Mouse (Mus musculus) NIH3T3 (cell line): ENCODE measurements at regions not wholly inside any gene's neighbourhood (a gene's known extent, or its start where the extent isn't known, plus 50 kb on each side); places are given as distances from the start of the nearest gene placed in this dataset.

ENCODE experiments used
- DNase-seq: peaks from one replicate; pipeline ENCODE4 v3.0.0-alpha.2; 2012; ENCODE audit warnings: low read depth

DNA sequence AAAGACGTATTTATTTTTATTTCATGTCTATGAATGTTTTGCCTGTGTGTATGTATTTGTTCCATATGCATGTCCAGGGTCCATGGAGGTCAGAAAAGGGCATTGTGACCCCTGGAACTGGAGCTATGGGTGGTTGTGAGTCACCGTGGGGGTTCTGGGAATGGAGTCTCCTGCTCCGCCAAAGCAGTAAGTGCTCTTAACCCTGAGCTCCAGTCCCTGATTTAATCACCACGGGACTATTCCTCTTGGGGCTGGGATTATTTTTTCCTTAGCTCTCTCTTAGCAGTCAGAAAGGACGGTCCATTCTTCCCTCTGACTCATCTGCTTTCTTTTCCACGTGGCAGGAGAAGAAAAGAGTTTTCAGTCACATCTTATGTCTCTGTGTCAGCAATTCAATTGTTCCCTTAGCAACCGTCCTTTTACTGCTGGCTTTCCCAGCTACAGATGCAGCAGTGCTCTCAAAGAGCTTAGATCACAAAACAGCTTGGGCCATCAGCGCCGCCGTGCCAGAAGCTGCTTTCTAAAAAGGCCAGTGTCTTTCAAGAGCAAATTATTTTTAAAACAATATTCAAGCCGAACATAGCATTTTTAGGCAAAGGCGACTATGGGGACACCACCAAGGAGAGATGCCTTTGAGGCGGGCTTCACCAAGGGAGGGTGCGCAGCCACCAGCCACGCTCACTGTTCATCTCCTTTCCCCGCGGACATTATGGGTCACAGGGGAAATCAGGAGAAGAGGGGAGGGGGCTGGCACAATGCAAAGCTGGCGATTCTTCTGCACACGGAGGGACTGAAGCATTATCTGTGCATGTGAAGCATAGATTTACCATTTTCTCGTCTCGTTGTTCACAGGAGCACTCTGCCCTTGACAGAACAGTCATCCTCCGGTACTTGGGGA is 110.8 kb downstream of the Map3k7 start:
- peak; percentile 29 for DNase-seq

DNA sequence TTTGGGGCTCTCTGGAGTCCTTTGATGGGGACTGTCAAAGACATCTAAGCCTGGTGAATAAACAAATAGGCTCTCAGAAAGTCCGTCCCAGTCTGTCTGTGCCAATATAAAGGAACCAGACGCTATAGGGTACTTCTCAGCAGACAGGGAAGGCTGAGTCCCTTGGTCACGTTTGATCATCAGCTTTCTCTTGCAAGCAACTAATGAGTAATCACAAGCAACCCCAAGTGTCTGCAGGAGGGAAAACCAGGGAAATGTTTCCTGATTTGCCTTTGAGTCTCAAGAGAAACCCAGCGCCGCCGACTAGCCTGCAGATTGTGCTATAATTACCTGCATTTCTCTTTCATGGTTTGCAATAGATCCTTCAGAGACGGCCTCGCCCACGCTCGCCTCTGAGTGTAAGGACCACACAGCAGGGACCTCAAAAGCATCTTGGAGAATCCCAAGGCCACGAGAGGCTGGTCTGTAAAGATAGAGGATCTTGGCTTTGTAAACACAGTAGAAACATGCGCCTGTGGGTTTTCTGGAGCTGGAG is 112.6 kb downstream of the Map3k7 start:
- no peak for DNase-seq

DNA sequence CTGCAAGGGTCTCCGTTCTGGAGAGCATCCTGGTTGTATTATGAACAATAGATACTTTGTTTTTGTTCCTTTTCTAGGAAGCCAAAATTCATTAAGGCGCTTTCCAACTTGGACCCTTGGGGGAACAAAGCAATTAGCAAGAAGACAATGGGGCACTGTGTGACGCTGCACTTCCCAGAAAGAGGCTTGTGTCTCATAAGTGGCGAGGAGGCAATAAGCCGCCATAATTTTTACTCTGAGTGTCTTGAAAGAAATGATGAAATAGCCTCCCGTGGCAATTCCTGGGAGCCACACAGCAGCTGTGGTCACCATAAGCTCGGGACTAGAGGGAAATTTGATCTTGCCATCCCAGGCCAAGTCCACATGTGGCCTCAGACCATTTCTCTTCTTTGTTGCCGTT is 119.6 kb downstream of the Map3k7 start:
- no peak for DNase-seq

DNA sequence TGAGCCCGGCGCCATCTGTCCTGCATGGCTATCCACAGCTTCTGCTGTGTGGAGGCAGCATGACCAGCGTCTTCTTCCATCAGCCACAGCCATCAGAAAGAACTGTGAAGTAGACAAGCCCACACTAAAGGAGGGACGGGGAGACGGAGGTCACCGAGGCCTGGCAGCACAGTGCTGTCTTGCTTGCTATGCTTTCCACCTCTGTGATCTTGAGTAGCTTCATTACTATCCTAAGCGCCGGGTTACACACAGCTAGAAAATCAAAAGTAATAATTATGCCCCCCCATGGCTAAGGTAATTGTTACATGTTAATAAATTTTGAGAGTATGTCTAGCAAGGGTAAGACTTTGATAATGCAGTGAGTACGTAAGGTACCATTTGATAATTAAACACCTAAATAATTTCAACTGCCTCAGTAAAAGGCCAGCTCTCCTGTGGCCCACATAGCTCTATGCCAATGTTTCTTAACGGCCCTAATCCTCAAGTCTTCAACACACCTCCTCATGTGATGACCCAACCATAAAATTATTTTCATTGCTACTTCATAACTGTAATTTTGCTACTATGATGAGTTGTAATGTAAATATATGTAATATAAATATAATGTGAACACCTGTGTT is 120.5 kb downstream of the Map3k7 start:
- DNase-seq, result no peak

DNA sequence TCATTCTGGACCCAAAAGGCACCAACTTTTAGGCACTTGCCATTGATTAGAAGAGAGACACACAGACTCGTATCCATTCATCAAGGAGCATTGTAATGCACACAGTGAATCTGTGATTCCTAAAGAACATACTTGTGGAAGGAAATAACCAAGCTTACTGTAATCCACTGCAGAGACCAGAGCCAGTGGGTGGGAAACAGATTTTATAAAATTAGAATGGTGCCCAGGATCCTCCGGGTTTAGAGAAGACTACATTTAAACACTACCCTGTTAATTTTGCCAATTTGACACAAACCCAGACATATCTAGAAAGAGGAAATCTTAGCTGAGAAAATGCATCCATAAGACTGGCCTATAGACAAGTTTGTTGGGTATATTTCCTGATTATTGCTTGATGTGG is 121.1 kb downstream of the Map3k7 start:
- no peak for DNase-seq

DNA sequence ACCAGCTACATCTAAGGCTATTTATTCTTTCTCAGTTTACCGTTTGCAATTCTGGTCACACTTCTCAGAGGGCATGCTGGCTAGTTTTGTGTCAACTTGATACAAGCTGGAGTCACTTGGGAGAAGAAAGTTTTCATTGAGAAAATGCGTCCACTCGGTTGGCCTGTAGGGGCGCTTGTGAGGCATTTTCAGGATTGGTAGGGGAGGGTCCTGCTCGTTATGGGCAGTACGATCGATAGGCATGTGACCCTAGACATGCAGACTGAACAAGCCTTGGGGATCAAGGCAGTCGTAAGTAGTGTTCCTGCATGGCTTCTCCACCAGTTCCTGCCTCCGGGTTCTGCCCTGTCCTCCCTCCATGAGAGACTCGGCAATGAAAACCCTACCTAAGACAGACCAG is 127.2 kb downstream of the Map3k7 start:
- DNase-seq, result peak; percentile 5

DNA sequence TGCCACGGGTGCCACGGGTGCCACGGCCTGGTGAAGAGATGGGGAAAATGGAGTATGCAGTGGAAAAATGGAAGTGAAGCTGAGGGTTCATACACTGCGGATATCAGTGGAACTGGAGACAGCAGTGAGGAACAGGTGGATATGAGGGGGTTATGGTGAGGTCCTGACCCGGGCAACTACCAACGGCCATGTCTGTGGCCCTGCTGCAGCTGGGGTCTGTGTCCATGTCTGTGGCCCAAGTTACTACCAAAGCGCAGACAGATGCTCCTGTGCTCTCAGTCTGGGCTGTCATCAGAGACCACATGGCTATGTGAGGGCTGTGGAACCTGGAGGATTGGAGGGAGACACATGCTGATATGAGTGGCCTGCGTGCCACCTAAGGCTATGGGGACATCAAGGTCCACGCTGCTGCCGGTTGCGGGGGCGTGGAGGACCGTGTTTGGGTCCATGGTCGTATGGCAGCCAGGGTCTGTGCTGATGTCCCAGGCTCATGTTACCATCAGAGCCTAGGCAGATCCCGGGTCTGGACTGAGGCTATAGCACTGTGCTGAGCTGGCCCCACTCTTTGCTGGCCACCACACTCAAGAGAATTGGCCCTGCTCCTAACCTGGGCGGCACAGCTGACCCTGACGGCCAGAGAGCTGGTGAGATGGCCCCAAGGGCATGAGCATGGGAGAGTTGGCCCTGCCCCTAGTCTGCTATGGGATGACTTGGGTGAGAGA is 128.6 kb downstream of the Map3k7 start:
- no peak for DNase-seq

DNA sequence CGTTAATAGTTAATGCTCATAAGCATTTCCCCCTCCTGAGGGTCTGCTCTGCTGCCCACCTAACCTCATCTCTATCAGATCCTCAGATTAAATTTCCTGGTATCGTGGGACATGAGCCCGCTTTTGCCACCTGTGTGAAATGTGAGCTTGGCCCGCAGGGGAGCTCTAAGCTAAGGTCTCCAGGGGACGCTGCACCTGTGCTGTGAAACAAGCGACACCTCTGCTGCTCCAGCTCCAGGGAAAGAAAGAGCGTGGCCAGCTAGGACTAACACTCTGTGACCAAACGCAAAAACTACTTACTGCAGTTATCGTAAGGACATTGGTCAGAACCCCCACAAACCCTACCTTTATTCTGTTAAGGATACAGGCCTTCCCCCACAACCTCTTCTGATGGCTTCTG is 134.3 kb downstream of the Map3k7 start:
- DNase-seq, result no peak

DNA sequence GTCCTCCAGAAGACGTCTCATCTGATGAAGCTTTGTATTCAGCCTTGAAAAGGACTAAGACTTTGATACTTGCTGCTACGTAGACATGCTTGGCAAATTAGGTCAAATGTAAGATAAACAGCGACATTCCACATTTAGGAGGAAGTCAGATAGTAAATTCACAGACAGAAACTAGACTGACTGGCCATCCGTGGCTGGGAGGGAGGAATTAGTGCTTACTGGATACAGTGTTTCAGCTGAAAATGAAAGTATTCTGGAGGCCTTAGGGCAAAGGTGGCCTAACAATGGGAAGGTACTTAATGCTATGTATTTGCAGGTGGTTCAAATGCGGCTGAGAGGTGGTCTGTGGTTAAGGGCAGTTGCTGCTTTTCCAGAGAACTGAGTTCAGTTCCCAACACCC is 137.1 kb downstream of the Map3k7 start:
- no peak for DNase-seq

DNA sequence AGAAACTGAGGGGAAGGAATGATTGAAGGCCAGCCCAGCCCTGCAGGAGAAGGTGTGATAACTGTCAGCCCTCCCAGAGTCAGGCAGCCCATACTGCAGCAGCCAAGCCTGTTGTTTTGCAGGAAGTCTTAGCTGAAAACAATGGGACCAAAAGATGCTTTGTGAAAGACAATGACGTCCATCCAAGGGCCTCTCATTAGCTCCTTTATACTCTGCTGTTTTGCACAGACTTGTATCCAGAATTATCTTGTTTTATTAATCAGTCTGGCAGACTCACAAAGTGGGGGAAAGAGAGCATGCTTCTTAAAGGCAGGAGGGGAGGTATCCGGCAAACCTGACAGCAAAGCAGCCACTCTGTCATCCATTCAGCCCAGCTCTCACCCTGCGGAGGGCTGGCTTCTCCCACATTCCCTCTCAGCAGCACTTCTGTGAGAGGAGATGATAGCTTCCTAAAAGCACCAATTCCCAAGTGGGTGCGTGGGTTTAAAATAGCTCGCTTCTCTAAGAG is 131.9 kb upstream of the Bach2 start:
- no peak for DNase-seq

DNA sequence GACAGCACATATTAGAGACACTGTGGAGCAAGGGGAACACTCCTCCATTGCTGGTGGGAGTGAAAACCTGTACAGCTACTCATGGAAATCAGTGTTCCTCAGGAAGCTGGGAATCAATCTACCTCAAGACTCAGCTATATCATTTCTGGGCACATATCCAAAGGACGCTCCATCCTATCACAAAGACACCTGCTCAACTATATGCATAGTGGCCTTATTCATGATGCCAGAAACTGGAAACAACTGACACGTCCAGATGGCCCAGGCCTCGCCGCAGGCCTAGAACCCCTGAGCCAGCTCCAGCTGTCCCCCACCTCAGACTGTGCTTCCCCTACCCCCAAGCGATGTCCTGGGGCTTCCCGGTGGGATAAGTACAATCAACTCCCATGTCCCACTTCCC is 116.3 kb upstream of the Bach2 start:
- no peak for DNase-seq

DNA sequence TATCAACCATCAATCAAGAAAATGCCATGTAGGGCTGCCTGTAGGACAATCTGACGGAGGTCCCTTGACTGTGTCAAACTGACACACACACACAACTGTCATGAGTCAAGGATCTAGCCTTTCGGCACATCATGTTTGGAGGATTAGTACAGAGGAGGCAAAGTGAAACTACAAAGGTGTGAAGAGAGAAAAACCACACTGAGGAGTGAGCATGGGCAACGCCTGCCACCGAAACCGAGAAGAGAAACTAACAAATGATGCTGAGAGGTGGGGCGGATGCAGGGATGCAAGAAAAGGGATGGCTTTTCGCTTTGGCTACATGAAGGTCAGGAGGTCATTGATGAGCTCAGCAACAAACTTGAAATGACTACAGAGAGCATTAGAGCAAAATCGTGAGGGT is 111.8 kb upstream of the Bach2 start:
- DNase-seq, result no peak

DNA sequence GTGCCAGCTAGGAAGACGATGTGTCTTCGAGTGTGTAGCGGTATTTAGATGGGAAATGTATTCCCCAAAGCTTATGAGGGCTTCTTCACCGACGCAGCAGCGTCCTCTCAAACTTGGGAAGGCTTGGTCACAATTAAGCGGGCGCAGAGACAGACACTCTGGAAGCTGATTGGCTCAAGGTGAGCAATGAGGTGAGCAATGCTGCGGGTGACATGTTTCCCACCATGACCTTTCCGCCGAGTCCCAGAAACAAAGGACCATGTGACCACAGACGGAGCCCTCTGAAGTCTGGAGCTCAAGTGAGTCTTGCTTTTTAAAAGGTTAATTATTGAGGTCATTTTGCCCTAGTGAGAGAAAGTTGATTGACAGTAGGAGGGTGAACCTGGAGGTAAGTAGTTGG is 108.0 kb upstream of the Bach2 start:
- no peak for DNase-seq

DNA sequence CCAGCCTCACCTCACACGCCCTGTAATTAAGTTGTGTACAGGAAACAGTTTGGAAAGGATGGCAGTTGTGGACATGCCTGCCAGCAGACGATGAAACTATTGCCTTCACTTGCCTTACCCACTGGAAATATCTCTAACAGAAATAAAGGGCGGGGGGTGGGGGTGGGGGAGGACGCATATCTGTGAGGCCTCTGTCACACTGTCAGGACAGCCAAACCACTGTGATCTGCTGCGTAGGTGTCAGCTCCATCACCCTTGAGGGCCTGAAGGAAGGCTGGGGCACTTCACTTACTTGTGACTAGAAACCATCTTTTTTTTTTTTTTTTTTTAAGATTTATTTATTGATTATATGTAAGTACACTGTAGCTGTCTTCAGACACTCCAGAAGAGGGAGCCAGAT is 106.8 kb upstream of the Bach2 start:
- DNase-seq, result no peak

DNA sequence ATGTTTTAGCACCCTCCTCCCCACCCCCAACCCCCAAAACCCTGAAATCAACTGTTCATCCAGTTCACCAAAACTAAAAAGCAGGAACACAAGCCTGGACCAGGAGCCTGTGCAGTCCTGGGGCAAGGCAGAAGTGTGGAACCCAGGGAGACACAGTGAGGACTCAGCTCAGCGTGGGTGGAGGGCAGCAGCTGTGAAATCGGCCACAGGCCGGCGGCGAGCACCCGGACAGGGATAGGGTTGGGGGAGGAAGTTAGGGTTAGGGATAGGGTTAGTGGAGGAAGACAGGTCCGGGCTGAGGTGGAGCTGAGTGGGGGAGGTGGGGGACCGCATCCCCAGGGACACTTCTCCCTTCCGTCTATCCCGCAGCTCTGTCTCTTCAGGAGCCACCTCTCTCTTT is 102.5 kb upstream of the Bach2 start:
- no peak for DNase-seq

DNA sequence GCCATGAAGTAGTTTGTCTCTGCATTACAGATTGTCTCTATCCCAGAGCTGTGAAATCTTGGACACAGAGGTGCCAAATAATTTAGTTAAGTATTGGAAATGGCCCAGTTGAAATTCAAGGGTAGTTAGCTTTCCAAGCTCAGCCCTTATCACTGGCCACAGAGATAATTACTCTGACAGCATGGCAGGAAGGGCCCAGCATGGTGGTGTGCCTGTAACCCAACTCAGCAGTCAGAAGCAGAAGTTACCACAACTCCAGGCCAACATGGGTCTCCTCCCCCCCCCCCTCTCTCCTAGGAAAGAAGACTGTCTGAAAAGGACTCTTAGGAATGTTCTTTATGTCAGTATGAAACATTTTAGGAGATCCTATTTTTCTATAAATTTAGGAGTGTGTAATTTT is 101.4 kb upstream of the Bach2 start:
- DNase-seq, result no peak

DNA sequence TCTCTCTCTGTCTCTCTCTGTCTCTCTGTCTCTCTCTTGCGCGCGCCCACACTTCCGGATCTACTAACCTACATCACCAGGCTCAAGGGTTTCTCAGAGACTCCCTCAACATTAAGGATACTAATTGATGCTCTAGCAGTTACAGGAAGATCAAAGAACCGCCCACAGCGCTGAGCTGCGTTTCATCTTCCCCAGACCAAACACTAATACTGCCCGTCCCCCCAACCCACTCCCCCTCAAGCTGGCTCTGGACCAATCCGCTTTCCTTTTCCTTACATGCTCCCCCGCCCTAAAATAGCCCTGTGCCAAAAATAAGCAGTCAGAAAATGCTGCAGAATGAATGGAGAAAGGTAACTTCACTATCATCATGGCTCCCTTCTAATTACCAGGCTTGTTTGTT is 100.6 kb upstream of the Bach2 start:
- DNase-seq, result no peak

DNA sequence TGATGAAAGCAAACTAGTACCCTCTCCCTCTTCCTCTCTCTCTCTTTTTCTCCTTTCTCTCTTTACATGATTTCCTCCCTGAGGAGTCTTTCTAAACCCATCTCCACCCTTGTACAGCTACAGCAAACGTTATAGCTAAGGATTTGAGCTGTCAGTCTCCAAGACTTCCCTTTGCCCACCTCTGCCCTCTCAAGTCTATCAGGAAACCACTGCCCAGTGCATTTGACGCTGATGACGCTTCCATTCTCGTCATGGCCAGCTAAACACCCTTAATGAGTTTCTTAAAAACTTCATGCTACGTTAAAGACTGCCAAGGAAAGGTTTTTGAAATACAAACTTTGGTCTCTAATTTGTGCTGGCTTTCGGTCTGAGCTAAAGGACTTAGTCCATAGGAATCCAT is 99.0 kb upstream of the Bach2 start:
- no peak for DNase-seq

DNA sequence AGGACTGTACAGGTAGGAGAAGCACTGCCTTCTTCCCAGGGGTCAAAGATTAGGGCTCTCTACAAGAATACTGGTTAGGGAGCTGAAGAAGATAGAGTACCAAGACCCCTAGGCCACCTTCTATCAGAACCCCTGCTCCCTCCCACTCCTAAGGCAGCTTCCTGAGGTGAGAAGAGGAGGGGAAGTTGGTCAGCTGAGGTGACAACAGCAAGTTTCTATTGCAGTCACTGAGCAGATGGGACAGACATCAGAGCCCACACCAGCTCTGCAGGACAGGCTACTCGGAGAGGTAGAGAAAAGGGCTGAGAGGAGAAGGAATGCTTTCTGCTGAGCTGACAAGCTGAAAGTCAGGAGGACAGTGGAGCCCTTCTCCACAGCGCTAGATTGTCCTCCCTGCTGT is 98.5 kb upstream of the Bach2 start:
- DNase-seq, result no peak

DNA sequence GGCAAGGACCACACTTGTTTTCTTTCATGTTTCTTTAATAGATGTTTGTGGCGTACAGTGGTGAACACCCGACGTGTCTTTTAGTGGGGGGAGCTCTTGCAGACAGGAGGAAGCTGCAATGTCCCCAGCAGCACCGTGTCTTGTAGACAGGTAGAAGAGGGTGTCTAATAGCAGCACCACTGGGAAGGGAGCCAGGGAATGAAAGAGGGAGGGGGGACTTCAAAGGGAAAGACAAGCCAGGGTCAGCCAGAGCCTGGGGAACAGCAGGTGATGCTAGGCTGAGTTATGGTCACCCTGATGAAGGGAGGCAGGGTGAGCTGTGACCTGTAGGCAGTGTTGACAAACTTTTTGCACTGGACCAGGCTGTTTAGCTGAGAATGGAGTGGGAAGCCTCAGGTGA is 96.4 kb upstream of the Bach2 start:
- no peak for DNase-seq

DNA sequence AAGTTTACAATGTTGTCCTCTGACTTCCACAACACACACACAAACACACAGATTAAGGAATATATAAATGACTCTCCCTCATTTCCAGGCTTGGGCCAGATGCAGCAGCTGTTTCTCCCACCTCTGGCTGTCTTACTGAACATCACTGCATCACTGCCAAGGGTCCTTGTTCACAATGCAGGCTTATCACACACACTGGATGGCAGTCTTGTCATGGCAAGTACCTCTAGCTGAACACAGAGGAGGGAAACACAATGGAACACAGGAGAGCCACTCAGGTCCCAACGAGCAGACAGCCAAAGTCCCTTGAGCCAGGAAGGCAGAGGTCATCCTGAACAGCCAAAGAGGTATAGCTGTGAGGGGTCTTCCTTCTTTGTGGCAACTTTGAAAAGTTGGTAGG is 91.5 kb upstream of the Bach2 start:
- DNase-seq, result no peak

DNA sequence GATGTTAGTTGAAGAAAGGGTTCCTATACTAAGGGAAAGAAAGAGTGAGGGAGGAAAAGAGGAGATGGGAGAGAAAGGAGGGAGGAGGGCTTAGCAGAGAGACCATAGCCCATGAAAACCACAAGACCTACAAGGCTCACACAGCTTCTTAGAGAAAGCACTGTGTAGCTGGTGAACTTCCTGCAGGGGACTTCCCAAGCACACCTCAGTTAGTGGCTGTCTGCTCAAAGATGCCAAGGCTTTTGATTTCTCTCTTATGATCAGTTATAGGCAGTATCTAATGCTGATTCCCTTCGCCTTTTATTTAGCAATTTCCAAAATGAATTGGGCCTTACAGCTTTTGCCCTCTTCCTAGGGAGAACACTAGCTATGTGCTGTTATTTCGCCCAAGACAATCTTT is 90.0 kb upstream of the Bach2 start:
- no peak for DNase-seq

DNA sequence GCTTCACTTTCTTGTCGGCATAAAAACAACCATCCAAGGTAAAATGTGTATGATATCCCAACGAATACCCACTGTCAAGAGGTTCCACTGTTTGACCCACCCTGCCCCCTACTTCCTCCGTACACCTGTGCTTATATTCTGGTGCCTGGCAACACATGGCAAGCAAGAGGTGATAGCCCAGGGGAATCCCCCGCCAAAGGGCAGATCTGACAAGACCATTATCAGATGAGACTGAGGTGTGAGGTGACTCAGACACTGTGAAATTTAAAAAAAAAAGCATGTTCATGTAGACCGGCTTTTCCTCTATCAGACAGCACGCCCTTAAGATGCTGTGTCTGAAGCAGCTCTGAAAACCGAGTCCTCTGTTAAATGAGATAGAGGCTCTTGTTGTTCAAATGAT is 89.4 kb upstream of the Bach2 start:
- no peak for DNase-seq
